ENCODE assay signal across 14 mouse cellular contexts in the genomic region with DNA sequence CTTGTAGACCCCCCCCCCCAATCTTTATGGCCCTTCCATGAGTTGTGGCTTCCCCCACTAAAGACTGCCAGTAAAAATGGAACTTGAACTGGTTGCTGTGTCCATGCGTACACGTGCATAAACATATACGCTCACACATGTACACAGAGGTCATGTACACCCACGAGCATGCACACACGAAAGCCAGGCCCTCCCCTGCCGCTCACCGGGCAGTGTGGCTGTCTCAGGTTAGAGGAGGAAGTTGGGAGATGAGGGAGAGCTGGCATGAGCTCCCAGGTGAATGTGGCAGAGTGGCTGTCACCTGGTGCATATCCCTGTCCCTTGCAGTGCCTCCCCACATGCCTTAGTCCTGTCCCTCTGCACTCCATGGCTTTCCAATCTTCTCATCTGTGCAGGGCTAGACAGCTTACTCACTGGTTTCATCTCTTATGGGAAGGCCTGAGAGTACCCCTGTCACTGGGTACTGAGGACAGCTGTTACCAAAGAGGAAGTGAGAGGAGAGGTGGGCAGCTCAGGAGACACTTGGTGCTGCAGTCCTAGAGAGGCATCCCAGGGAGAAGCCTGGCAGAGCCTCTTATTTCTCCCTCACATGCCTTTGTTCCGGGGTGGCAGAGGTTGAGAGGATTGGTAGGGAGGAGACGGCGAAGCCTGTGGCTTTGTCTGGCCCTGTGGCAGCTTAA. TPM values are rescaled to one million over a fixed set of nuclear protein-coding genes. Genes with fewer than 3 reads are reported as not detected.
DNase-seq lines count a peak whose midpoint lies in the region; ATAC-seq and TF ChIP-seq lines count a peak whose summit lies in the region.
"Had no signal": no experiment of that assay in that cellular context is flagged by ENCODE, and none has a peak within 500 bp of the region (broad histone marks: within the 10 kb centered on the region; RNA-seq: fewer than 3 reads in every experiment).

No protein-coding gene starts in this region.

- in situ Hi-C loops in CH12.LX (cut with MboI; ENCODE audit: low pct_ligation_motif_present, low pct_unique_long_range_greater_than_20kb, low sequenced_read_pairs): no loop called here

- H3K27me3 ChIP-seq in embryonic facial prominence, embryonic 12.5 days: peaks cover 4% of the 10 kb centered on the region; the same call in 1 of the 2 replicates
- H3K27me3 ChIP-seq in embryonic facial prominence, embryonic 10.5 days (replicated peaks; ENCODE audit: low read depth, poor library complexity, severe bottlenecking): peaks cover 32% of the 10 kb centered on the region
- H3K27me3 ChIP-seq in CH12.LX (replicated peaks): peaks cover 61% of the 10 kb centered on the region
- no peaks in the 10 kb centered on the region for H3K27me3 ChIP-seq in forebrain, embryonic 15.5 days
- no peaks in the 10 kb centered on the region for H3K27me3 ChIP-seq in midbrain, embryonic 14.5 days (ENCODE audit: control insufficient read depth, insufficient read depth, low read length)
- H3K27me3 ChIP-seq: embryonic facial prominence, embryonic 15.5 days had no signal

- peak overlapping the region; percentile 17; the same call in 1 of the 2 replicates for H3K9ac ChIP-seq in embryonic facial prominence, embryonic 12.5 days
- no peak overlapping the region for H3K9ac ChIP-seq in CH12.LX (ENCODE audit: insufficient read depth, low read depth)
- H3K9ac ChIP-seq in forebrain, embryonic 15.5 days (replicated peaks): no peak overlapping the region
- no peak overlapping the region for H3K9ac ChIP-seq in midbrain, embryonic 14.5 days (replicated peaks; ENCODE audit: low read length)
- H3K9ac ChIP-seq: embryonic facial prominence, embryonic 15.5 days; lung, embryonic 14.5 days had no signal

- no peak for TF ChIP-seq POLR2A in CH12.LX (IDR thresholded peaks at IDR 0.05; ENCODE audit: low read depth, low read length)

- no peak for TF ChIP-seq RAD21 in CH12.LX (IDR thresholded peaks at IDR 0.05; ENCODE audit: low read depth, low read length)

- H3K27ac ChIP-seq in embryonic facial prominence, embryonic 12.5 days: no peak overlapping the region
- no peak overlapping the region for H3K27ac ChIP-seq in embryonic facial prominence, embryonic 10.5 days (replicated peaks)
- no peak overlapping the region for H3K27ac ChIP-seq in CH12.LX (ENCODE audit: insufficient read depth, low read depth)
- peak overlapping the region; percentile 76 for H3K27ac ChIP-seq in forebrain, embryonic 15.5 days (replicated peaks)
- peak overlapping the region; percentile 86 for H3K27ac ChIP-seq in midbrain, embryonic 14.5 days (replicated peaks; ENCODE audit: low read depth, low read length)
- H3K27ac ChIP-seq: embryonic facial prominence, embryonic 15.5 days had no signal

- WGBS in embryonic facial prominence, embryonic 12.5 days: 65% methylated on average over 10 of the region's 10 CpGs
- 73% methylated on average over 10 of the region's 10 CpGs for WGBS in embryonic facial prominence, embryonic 10.5 days
- 66% methylated on average over 10 of the region's 10 CpGs for WGBS in forebrain, embryonic 15.5 days
- WGBS in midbrain, embryonic 14.5 days: 64% methylated on average over 10 of the region's 10 CpGs

- H3K36me3 ChIP-seq in embryonic facial prominence, embryonic 12.5 days: no peaks in the 10 kb centered on the region
- no peaks in the 10 kb centered on the region for H3K36me3 ChIP-seq in embryonic facial prominence, embryonic 10.5 days (replicated peaks)
- no peaks in the 10 kb centered on the region for H3K36me3 ChIP-seq in CH12.LX (replicated peaks in 1 of 2; ENCODE audit: control insufficient read depth in 1 of 2, insufficient read depth in 1 of 2, low read length in 1 of 2)
- H3K36me3 ChIP-seq in forebrain, embryonic 15.5 days: peaks cover 18% of the 10 kb centered on the region; the same call in 1 of the 2 replicates
- H3K36me3 ChIP-seq in midbrain, embryonic 14.5 days (ENCODE audit: control insufficient read depth, insufficient read depth, low read length): peaks cover 28% of the 10 kb centered on the region
- H3K36me3 ChIP-seq: embryonic facial prominence, embryonic 15.5 days had no signal

- H3K79me2 ChIP-seq in CH12.LX (replicated peaks; ENCODE audit: control insufficient read depth, extremely low read depth, insufficient read depth, poor library complexity, severe bottlenecking): no peaks in the 10 kb centered on the region

- no peak for TF ChIP-seq CTCF in CH12.LX (conservative IDR thresholded peaks at IDR 0.05 in 1 of 2, IDR thresholded peaks at IDR 0.05 in 1 of 2; ENCODE audit: low read depth in 2 of 2, low read length in 2 of 2)

- peak; percentile 69 for TF ChIP-seq EP300 in CH12.LX (IDR thresholded peaks at IDR 0.05; ENCODE audit: low read length)

- H3K4me2 ChIP-seq in embryonic facial prominence, embryonic 12.5 days (replicated peaks): no peak overlapping the region
- H3K4me2 ChIP-seq in CH12.LX (ENCODE audit: insufficient read depth, low read depth, poor library complexity, severe bottlenecking): no peak overlapping the region
- no peak overlapping the region for H3K4me2 ChIP-seq in forebrain, embryonic 15.5 days (replicated peaks)
- no peak overlapping the region for H3K4me2 ChIP-seq in midbrain, embryonic 14.5 days (ENCODE audit: low read length)
- H3K4me2 ChIP-seq: embryonic facial prominence, embryonic 15.5 days; lung, embryonic 14.5 days had no signal

- peaks cover 5% of the 10 kb centered on the region; the same call in 1 of the 2 replicates for H3K4me1 ChIP-seq in embryonic facial prominence, embryonic 12.5 days
- peaks cover 26% of the 10 kb centered on the region for H3K4me1 ChIP-seq in embryonic facial prominence, embryonic 10.5 days
- peaks cover 4 to 36% of the 10 kb centered on the region in 2 experiments for H3K4me1 ChIP-seq in CH12.LX (ENCODE audit: control insufficient read depth in 1 of 2, insufficient read depth in 2 of 2)
- peaks cover 42% of the 10 kb centered on the region for H3K4me1 ChIP-seq in forebrain, embryonic 15.5 days
- peaks cover 46% of the 10 kb centered on the region for H3K4me1 ChIP-seq in midbrain, embryonic 14.5 days (ENCODE audit: control insufficient read depth, insufficient read depth, low read length)

- DNase-seq in embryonic facial prominence, embryonic 10.5 days (ENCODE audit: low spot score): no peak
- peak; percentile 31 for DNase-seq in CH12.LX (ENCODE audit: extremely low read depth)
- no peak for DNase-seq in midbrain, embryonic 14.5 days
- DNase-seq in kidney, postnatal 10 days: no peak
- no peak for DNase-seq in right cerebral cortex, adult 18-20 months
- no peak for DNase-seq in thymus, postnatal 14 days
- DNase-seq: heart, adult 18-20 months; kidney, postnatal 4 days; liver; lung, embryonic 14.5 days had no signal

- H3K9me3 ChIP-seq in embryonic facial prominence, embryonic 12.5 days: no peaks in the 10 kb centered on the region
- H3K9me3 ChIP-seq in embryonic facial prominence, embryonic 10.5 days: no peaks in the 10 kb centered on the region
- H3K9me3 ChIP-seq in CH12.LX (replicated peaks; ENCODE audit: low read length): no peaks in the 10 kb centered on the region
- H3K9me3 ChIP-seq in forebrain, embryonic 15.5 days: no peaks in the 10 kb centered on the region
- H3K9me3 ChIP-seq in midbrain, embryonic 14.5 days (ENCODE audit: control insufficient read depth, low read length): no peaks in the 10 kb centered on the region
- H3K9me3 ChIP-seq: embryonic facial prominence, embryonic 15.5 days had no signal

- no peak overlapping the region for H3K4me3 ChIP-seq in embryonic facial prominence, embryonic 12.5 days
- H3K4me3 ChIP-seq in embryonic facial prominence, embryonic 10.5 days: no peak overlapping the region
- H3K4me3 ChIP-seq in CH12.LX (replicated peaks in 1 of 3; ENCODE audit: low read depth in 2 of 3, low read length in 2 of 3, poor library complexity in 1 of 3): no peak overlapping the region
- no peak overlapping the region for H3K4me3 ChIP-seq in forebrain, embryonic 15.5 days
- no peak overlapping the region for H3K4me3 ChIP-seq in midbrain, embryonic 14.5 days (replicated peaks; ENCODE audit: low read depth, low read length)
- H3K4me3 ChIP-seq: embryonic facial prominence, embryonic 15.5 days had no signal

- ATAC-seq in embryonic facial prominence, embryonic 12.5 days (ENCODE audit: insufficient number of reproducible peaks, insufficient read depth, low FRiP score, low TSS enrichment): no peak
- no peak for ATAC-seq in forebrain, embryonic 15.5 days (replicated peaks)
- no peak for ATAC-seq in midbrain, embryonic 14.5 days (ENCODE audit: low FRiP score, low TSS enrichment)
- ATAC-seq: intestine, postnatal 0 days had no signal

- dilution Hi-C loops in CH12.LX (cut with MboI; ENCODE audit: extremely low pct_ligation_motif_present, extremely low pct_unique_long_range_greater_than_20kb, low sequenced_read_pairs): no loop called here

TF ChIP-seq in CH12.LX, 34 proteins besides CTCF, POLR2A, EP300 and RAD21 (continues in another document):
- TF ChIP-seq GABPA (IDR thresholded peaks at IDR 0.05; ENCODE audit: insufficient replicate concordance, low read depth, low read length) (no peak), HCFC1 (IDR thresholded peaks at IDR 0.05; ENCODE audit: low read depth, low read length) (no peak), NELFE (IDR thresholded peaks at IDR 0.05; ENCODE audit: low read depth, low read length) (no peak), ZNF384 (IDR thresholded peaks at IDR 0.05; ENCODE audit: low read depth, low read length) (no peak), MEF2A (IDR thresholded peaks at IDR 0.05; ENCODE audit: borderline replicate concordance, low read depth, low read length) (no peak), IRF4 (IDR thresholded peaks at IDR 0.05; ENCODE audit: low read depth, low read length) (peak; percentile 74; the same call in 1 of the 2 replicates), BHLHE40 (IDR thresholded peaks at IDR 0.05; ENCODE audit: low read depth, low read length) (no peak)

RNA-seq across cellular contexts. Expression of gene Nrxn2, which starts 35.6 kb away (rescaled TPM):
- 2.8 and 4.9 TPM in 2 replicates for polyA plus RNA-seq in embryonic facial prominence, embryonic 12.5 days (2016; fragmentation: Nextera tagmentation; extraction: Ambion mirVana)
- polyA plus RNA-seq in embryonic facial prominence, embryonic 10.5 days (2016; fragmentation: Nextera tagmentation; extraction: Ambion mirVana): 1.9 TPM in 2 replicates
- total RNA-seq in CH12.LX (2012; rRNA removed) (0.29 and 0.30 TPM in 2 replicates), CH12.LX (2014; rRNA removed) (0.20 and 0.31 TPM in 2 replicates)
- 0.71 and 1.1 TPM in 2 replicates for polyA plus RNA-seq in CH12.LX (2012; ENCODE audit: insufficient read length, low read depth)
- 31.1 and 32.4 TPM in 2 replicates for polyA plus RNA-seq in forebrain, embryonic 15.5 days (2015; fragmentation: Nextera tagmentation; extraction: Ambion mirVana)
- 54.1 and 105 TPM in 2 replicates for polyA plus RNA-seq in midbrain, embryonic 14.5 days (2014; fragmentation: Nextera tagmentation; extraction: Ambion mirVana)

RNA-seq across cellular contexts. Expression of gene Rasgrp2, which starts 55.0 kb away (rescaled TPM):
- polyA plus RNA-seq in embryonic facial prominence, embryonic 12.5 days (2016; fragmentation: Nextera tagmentation; extraction: Ambion mirVana): 24.5 and 30.9 TPM in 2 replicates
- 14.2 and 18.6 TPM in 2 replicates for polyA plus RNA-seq in embryonic facial prominence, embryonic 10.5 days (2016; fragmentation: Nextera tagmentation; extraction: Ambion mirVana)
- total RNA-seq in CH12.LX (2012; rRNA removed) (16.9 and 22.0 TPM in 2 replicates), CH12.LX (2014; rRNA removed) (7.4 and 9.3 TPM in 2 replicates)
- 26.0 and 37.9 TPM in 2 replicates for polyA plus RNA-seq in CH12.LX (2012; ENCODE audit: insufficient read length, low read depth)
- 34.6 and 41.3 TPM in 2 replicates for polyA plus RNA-seq in forebrain, embryonic 15.5 days (2015; fragmentation: Nextera tagmentation; extraction: Ambion mirVana)
- 32.9 and 58.5 TPM in 2 replicates for polyA plus RNA-seq in midbrain, embryonic 14.5 days (2014; fragmentation: Nextera tagmentation; extraction: Ambion mirVana)

Comparison
In these comparisons a context has a peak if more than half of its experiments do, and no peak if none do; other contexts are left out.
1. H3K27ac ChIP-seq: peak in forebrain, embryonic 15.5 days (single experiment) and midbrain, embryonic 14.5 days (single experiment); none in embryonic facial prominence, embryonic 12.5 days (single experiment), embryonic facial prominence, embryonic 10.5 days (single experiment) and CH12.LX (single experiment).